Mouse (Mus musculus) cerebellum, adult 2 months (tissue): ENCODE results near the gene Lama4.

Experiments
- CTCF ChIP-seq: fragments of 200-500 bp; IDR thresholded peaks from 2 replicates; pipeline ENCODE4 v1.5.1; 2011; ENCODE audit warnings: low read depth, mild to moderate bottlenecking, control low read depth, low read length, moderate library complexity, borderline replicate concordance; ENCODE audit not compliant: insufficient read depth
- POLR2A ChIP-seq: fragments of 200-500 bp; IDR thresholded peaks from 2 replicates; pipeline ENCODE4 v1.6.1; 2011; ENCODE audit warnings: low read length, control low read depth, borderline replicate concordance; ENCODE audit not compliant: insufficient read depth

DNA sequence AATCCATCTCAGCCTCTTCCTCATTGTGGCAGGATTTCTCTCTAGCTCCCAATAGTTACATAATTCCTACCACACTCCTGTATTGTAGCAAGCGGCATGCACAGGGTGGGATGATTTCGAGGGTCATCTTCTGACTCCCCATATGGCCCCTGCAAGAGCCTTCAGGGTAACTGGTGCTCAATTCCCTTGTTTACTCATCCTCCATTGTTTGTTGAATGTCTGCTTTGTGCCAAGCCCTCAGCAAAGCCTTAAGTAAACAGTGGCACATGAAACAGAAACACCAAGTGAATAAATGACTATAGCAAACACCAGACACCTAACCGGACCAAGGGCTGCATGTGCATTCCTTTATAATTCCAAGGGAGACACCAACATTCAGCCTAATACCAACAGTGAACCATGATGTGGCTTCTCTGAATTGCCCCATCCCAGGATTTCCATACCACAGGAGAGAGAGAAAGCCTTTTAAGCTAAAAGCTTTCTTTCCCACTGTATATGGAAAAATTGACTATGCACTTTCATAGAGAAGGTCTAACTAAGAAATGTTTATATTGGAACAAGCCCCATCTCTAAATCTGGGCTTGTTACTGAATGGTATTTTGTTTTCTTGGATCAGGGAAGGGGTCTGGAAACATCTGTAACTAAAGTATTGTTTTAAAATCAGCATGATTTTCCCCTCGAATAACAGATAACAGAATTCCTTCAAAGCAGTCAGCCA is 19.2 kb downstream of the Lama4 start:
- no peak for TF ChIP-seq CTCF
- no peak for TF ChIP-seq POLR2A
